Mouse (Mus musculus) hindbrain, embryonic 14.5 days (tissue): ENCODE results near the gene Abcg8. TPM values are rescaled to one million over a fixed set of nuclear protein-coding genes. Genes with fewer than 3 reads are reported as not detected.

ENCODE experiments used
- ATAC-seq: fragments of 200-750 bp; cut with Nextera tagmentation; 2 replicates; pipeline ENCODE4 v1.8.0; 2017; ENCODE audit warnings: moderate number of reproducible peaks, mild to moderate bottlenecking, moderate TSS enrichment, moderate library complexity; ENCODE audit not compliant: low FRiP score
- DNase-seq: peaks from one replicate; pipeline ENCODE4 v3.0.0-alpha.2; 2015; ENCODE audit warnings: low spot score
- H3K27ac ChIP-seq: fragments of 300-500 bp; sonication (generic); 2 replicates; pipeline ENCODE4 v1.5.1; 2014; ENCODE audit warnings: mild to moderate bottlenecking, moderate library complexity
- H3K27me3 ChIP-seq: fragments of 300-500 bp; sonication (generic); 2 replicates; pipeline ENCODE4 v1.6.1; 2014; ENCODE audit warnings: mild to moderate bottlenecking, low read length, mixed read lengths; ENCODE audit not compliant: control insufficient read depth, insufficient read depth
- H3K36me3 ChIP-seq: fragments of 300-500 bp; sonication (generic); replicated peaks from 2 replicates; pipeline ENCODE4 v1.6.1; 2014; ENCODE audit not compliant: control insufficient read depth, insufficient read depth
- H3K4me1 ChIP-seq: fragments of 300-500 bp; sonication (generic); replicated peaks from 2 replicates; pipeline ENCODE4 v1.6.1; 2014; ENCODE audit warnings: antibody characterized with exemption, low read length, mixed read lengths; ENCODE audit not compliant: control insufficient read depth, insufficient read depth
- H3K4me2 ChIP-seq: fragments of 300-500 bp; sonication (generic); replicated peaks from 2 replicates; pipeline ENCODE4 v1.6.1; 2014; ENCODE audit warnings: mild to moderate bottlenecking, moderate library complexity
- H3K4me3 ChIP-seq: fragments of 300-500 bp; sonication (generic); replicated peaks from 2 replicates; pipeline ENCODE4 v1.5.1; 2014; ENCODE audit warnings: mild to moderate bottlenecking, low read length
- H3K9ac ChIP-seq: fragments of 300-500 bp; sonication (generic); 2 replicates; pipeline ENCODE4 v1.6.1; 2014
- H3K9me3 ChIP-seq: fragments of 300-500 bp; sonication (generic); 2 replicates; pipeline ENCODE4 v1.6.1; 2016; ENCODE audit warnings: low read length; ENCODE audit not compliant: control insufficient read depth
- WGBS: fragments of 180-500 bp; shearing (Covaris S2); extraction: QIAGEN DNeasy Blood & Tissue Kit; methylation state at CpG from one replicate; pipeline ENCODE4 v1.1.7; 2014; 5-methylcytosine and 5-hydroxymethylcytosine counted together
- polyA plus RNA-seq: library from polyadenylated mRNA; unstranded; fragments of >200 nt; fragmentation: Nextera tagmentation; extraction: Ambion mirVana; gene quantifications from 2 replicates; pipeline ENCODE4 v1.2.1, GENCODE M21; 2014

The Abcg8 gene
- 0.08 and 0.09 TPM in 2 replicates for polyA plus RNA-seq

- peaks cover 14% of the 10 kb centered on the region for H3K27me3 ChIP-seq
- H3K9me3 ChIP-seq: no peaks in the 10 kb centered on the region
- ATAC-seq: peak; percentile 43; the same call in 1 of the 2 replicates
- 4% methylated on average over 24 of the region's 24 CpGs for WGBS
- no peaks in the 10 kb centered on the region for H3K36me3 ChIP-seq
- H3K9ac ChIP-seq: peak within 1 kb of the TSS; percentile 35; the same call in 1 of the 2 replicates
- no peak within 1 kb of the TSS for H3K27ac ChIP-seq
- H3K4me3 ChIP-seq: peak within 1 kb of the TSS; percentile 26
- peak within 1 kb of the TSS; percentile 55 for H3K4me2 ChIP-seq
- peak; percentile 28 for DNase-seq
- 0 out of 2 replicates have a peak, but pooled peaks cover 6% of the 10 kb centered on the region for H3K4me1 ChIP-seq
These were observed at the start of gene Abcg8 for GRCm38 (mm10) chr17:84675951-84676366. Gene Abcg8, plus strand, starts transcription at chr17:84676302.

- 26% methylated on average over 9 of the region's 9 CpGs for WGBS
- H3K36me3 ChIP-seq: no peaks in the 10 kb centered on the region
- peak; percentile 41 for ATAC-seq
- peak overlapping the region; percentile 70 for H3K4me3 ChIP-seq
- peak overlapping the region; percentile 73 for H3K9ac ChIP-seq
- no peaks in the 10 kb centered on the region for H3K9me3 ChIP-seq
- peak; percentile 30 for DNase-seq
- peaks cover 7% of the 10 kb centered on the region; the same call in 1 of the 2 replicates for H3K4me1 ChIP-seq
- H3K27me3 ChIP-seq: no peaks in the 10 kb centered on the region
- H3K4me2 ChIP-seq: peak overlapping the region; percentile 57
- H3K27ac ChIP-seq: no peak overlapping the region; the same call in 1 of the 2 replicates
These were observed 49.2 kb upstream of the Abcg8 start for GRCm38 (mm10) chr17:84626857-84627305.

- H3K9me3 ChIP-seq: no peaks in the 10 kb centered on the region
- 0 out of 2 replicates have a peak, but pooled peaks cover 4% of the 10 kb centered on the region for H3K36me3 ChIP-seq
- DNase-seq: no peak
- H3K27ac ChIP-seq: no peak overlapping the region
- H3K9ac ChIP-seq: no peak overlapping the region
- H3K27me3 ChIP-seq: no peaks in the 10 kb centered on the region
- ATAC-seq: no peak
- peaks cover 7% of the 10 kb centered on the region; the same call in 1 of the 2 replicates for H3K4me1 ChIP-seq
- no peak overlapping the region; the same call in 1 of the 2 replicates for H3K4me2 ChIP-seq
- 91% methylated on average over 10 of the region's 10 CpGs for WGBS
- no peak overlapping the region for H3K4me3 ChIP-seq
These were observed 48.4 kb upstream of the Abcg8 start for GRCm38 (mm10) chr17:84627721-84628120.

- Histone ChIP-seq H3K27ac (no peak overlapping the region), H3K4me3 (no peak overlapping the region), H3K9me3 (no peaks in the 10 kb centered on the region), H3K4me2 (no peak overlapping the region), H3K4me1 (peaks cover 7% of the 10 kb centered on the region; the same call in 1 of the 2 replicates), H3K9ac (no peak overlapping the region), H3K36me3 (0 out of 2 replicates have a peak, but pooled peaks cover 4% of the 10 kb centered on the region), H3K27me3 (no peaks in the 10 kb centered on the region)
- DNase-seq (no peak), ATAC-seq (no peak)
- 89% methylated on average over 9 of the region's 9 CpGs for WGBS
These were observed 47.5 kb upstream of the Abcg8 start for GRCm38 (mm10) chr17:84628611-84629010.

GRCm38 (mm10) chr17:84631836-84632235 is 44.3 kb upstream of the Abcg8 start:
- ATAC-seq: no peak

GRCm38 (mm10) chr17:84633443-84633842 is 42.7 kb upstream of the Abcg8 start:
- Histone ChIP-seq H3K9ac (no peak overlapping the region), H3K27me3 (no peaks in the 10 kb centered on the region), H3K36me3 (0 out of 2 replicates have a peak, but pooled peaks cover 4% of the 10 kb centered on the region), H3K4me1 (no peaks in the 10 kb centered on the region), H3K27ac (no peak overlapping the region), H3K4me2 (no peak overlapping the region), H3K9me3 (no peaks in the 10 kb centered on the region), H3K4me3 (no peak overlapping the region)
- no peak for ATAC-seq
- WGBS: 93% methylated on average over 13 of the region's 13 CpGs
- DNase-seq: no peak

More at GRCm38 (mm10) chr17:84631836-84632235, 44.3 kb upstream of the Abcg8 start:
- Histone ChIP-seq H3K9me3 (no peaks in the 10 kb centered on the region), H3K36me3 (0 out of 2 replicates have a peak, but pooled peaks cover 4% of the 10 kb centered on the region), H3K4me1 (peaks cover 6% of the 10 kb centered on the region; the same call in 1 of the 2 replicates), H3K27me3 (no peaks in the 10 kb centered on the region), H3K27ac (no peak overlapping the region), H3K4me3 (no peak overlapping the region), H3K4me2 (no peak overlapping the region), H3K9ac (no peak overlapping the region)
- DNase-seq: no peak
- 89% methylated on average over 6 of the region's 6 CpGs for WGBS

GRCm38 (mm10) chr17:84636328-84636727 is 39.8 kb upstream of the Abcg8 start:
- H3K9ac ChIP-seq: no peak overlapping the region
- H3K9me3 ChIP-seq: no peaks in the 10 kb centered on the region
- no peak overlapping the region for H3K4me2 ChIP-seq
- ATAC-seq (no peak), DNase-seq (peak; percentile 24)
- no peak overlapping the region for H3K4me3 ChIP-seq
- WGBS: 52% methylated on average over 8 of the region's 8 CpGs
- no peaks in the 10 kb centered on the region for H3K4me1 ChIP-seq
- 0 out of 2 replicates have a peak, but pooled peaks cover 4% of the 10 kb centered on the region for H3K36me3 ChIP-seq
- H3K27ac ChIP-seq: no peak overlapping the region
- no peaks in the 10 kb centered on the region for H3K27me3 ChIP-seq

GRCm38 (mm10) chr17:84637971-84638370 is 38.1 kb upstream of the Abcg8 start:
- Histone ChIP-seq H3K4me3 (no peak overlapping the region), H3K4me1 (no peaks in the 10 kb centered on the region), H3K36me3 (no peaks in the 10 kb centered on the region), H3K9me3 (no peaks in the 10 kb centered on the region), H3K27me3 (no peaks in the 10 kb centered on the region), H3K27ac (no peak overlapping the region), H3K4me2 (no peak overlapping the region), H3K9ac (no peak overlapping the region)
- DNase-seq (no peak), ATAC-seq (no peak)
- 97% methylated on average over 6 of the region's 6 CpGs for WGBS

GRCm38 (mm10) chr17:84639796-84640378 is 36.2 kb upstream of the Abcg8 start:
- ATAC-seq (no peak), DNase-seq (no peak)
- H3K27me3 ChIP-seq: no peaks in the 10 kb centered on the region
- 64% methylated on average over 10 of the region's 10 CpGs for WGBS
- no peak overlapping the region for H3K4me2 ChIP-seq
- H3K4me3 ChIP-seq: no peak overlapping the region
- H3K9ac ChIP-seq: no peak overlapping the region
- no peaks in the 10 kb centered on the region for H3K36me3 ChIP-seq
- no peaks in the 10 kb centered on the region for H3K9me3 ChIP-seq
- no peaks in the 10 kb centered on the region for H3K4me1 ChIP-seq
- no peak overlapping the region for H3K27ac ChIP-seq
